Mouse (Mus musculus): ENCODE measurements around the gene Pptc7.

DNA sequence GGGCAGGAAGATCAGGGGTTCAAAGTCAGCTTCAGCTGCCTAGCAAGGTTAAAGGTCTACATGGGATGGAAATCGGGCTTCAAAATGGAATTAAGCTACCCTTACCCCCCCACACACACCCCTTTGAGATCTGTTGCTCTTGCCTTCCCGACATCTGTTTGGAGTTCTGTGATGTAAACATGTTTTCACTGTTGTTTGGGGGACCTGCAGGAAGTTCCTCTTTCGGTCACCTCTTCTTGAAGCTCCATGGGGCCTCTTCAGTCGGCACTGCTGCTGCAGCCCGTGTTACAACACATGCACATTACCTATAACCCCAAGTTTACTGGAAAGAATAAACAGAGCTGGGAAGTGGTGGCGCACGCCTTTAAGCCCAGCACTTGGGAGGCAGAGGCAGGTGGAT is 17.0 kb upstream of the Pptc7 start:
- TF ChIP-seq MAX (IDR thresholded peaks at IDR 0.05) (no peak), CTCF (IDR thresholded peaks at IDR 0.05; ENCODE audit: control insufficient read depth, insufficient read depth, insufficient read length) (no peak)

Measured in C2C12 (cell line).